ENCODE assay signal across 8 mouse cellular contexts in the genomic region with DNA sequence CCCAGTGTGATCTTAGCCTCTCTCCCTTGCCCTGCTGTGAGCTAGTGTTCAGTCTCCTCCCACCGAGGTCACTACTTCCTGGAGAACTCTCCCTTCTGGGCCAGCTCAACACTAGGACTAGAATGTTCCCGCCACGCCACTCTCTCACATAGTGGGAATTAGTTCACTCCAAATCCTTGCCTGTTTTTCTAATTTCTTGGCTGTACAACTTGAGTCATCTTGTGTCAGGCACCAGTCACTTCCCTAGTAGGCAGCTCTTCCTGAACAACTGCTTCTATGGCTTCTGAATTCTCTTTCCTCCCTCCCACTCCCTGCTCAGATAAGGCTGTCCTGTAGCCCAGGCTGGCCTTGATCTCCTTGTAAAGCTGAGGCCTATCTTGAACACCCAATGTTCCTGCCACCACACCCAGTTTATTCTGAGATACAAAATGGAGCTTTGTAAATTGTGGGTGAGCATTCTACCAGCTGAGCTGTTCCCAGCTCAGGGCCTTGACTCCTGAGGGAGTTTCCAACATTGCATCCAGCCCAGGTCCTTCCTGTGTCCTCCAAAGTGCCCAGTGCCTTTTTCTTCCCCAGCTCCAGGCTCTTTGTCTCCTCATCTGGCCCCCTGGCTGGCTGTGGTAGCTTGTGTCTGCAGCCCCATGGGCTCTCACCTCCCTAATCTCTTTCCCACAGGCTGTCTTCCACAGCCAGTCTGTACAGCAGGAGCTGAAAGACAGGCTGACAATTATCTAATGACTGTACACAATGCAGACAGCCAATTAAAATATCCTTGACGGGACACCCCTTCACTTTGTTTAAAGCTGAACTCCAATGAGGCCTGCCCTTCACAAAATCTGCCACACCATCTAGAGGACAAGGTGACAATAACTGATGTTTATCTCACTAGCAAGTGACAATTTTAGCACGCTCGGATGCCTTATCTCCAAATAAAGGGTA.
DNase-seq lines count a peak whose midpoint lies in the region; ATAC-seq and TF ChIP-seq lines count a peak whose summit lies in the region.

No protein-coding gene starts in this region.

- TF ChIP-seq CTCF in stomach, postnatal 0 days (IDR thresholded peaks at IDR 0.05; ENCODE audit: low read depth): no peak
- no peak for TF ChIP-seq CTCF in thymus, adult 2 months (IDR thresholded peaks at IDR 0.05; ENCODE audit: borderline replicate concordance, control insufficient read depth, extremely low read depth, insufficient read depth, low read length, poor library complexity)

- DNase-seq in heart, adult 18-20 months: peak; percentile 35 to 73
- DNase-seq in stomach, postnatal 0 days (ENCODE audit: low spot score): no peak
- no peak for DNase-seq in thymus, adult 2 months
- no peak for DNase-seq in cerebellum, adult 8-10 months
- no peak for DNase-seq in ovary, adult 18-20 months (ENCODE audit: low spot score)

- H3K36me3 ChIP-seq in heart, embryonic 11.5 days (ENCODE audit: control insufficient read depth, insufficient read depth, low read length): no peaks in the 10 kb centered on the region
- no peaks in the 10 kb centered on the region for H3K36me3 ChIP-seq in stomach, embryonic 14.5 days (ENCODE audit: control insufficient read depth, insufficient read depth, low read length)
- H3K36me3 ChIP-seq in stomach, postnatal 0 days (ENCODE audit: control insufficient read depth, insufficient read depth, low read length): no peaks in the 10 kb centered on the region
- H3K36me3 ChIP-seq in liver, embryonic 12.5 days: no peaks in the 10 kb centered on the region
- H3K36me3 ChIP-seq in thymus, adult 2 months (ENCODE audit: control insufficient read depth, insufficient read depth, low read length): no peaks in the 10 kb centered on the region

- 33% methylated on average over 6 of the region's 6 CpGs for whole genome bisulfite sequencing in heart, embryonic 11.5 days (ENCODE audit: insufficient replicate concordance)
- WGBS in stomach, embryonic 14.5 days: 46% methylated on average over 6 of the region's 6 CpGs
- whole genome bisulfite sequencing in stomach, postnatal 0 days: 37% methylated on average over 6 of the region's 6 CpGs
- 15% methylated on average over 6 of the region's 6 CpGs for WGBS in liver, embryonic 12.5 days (ENCODE audit: insufficient replicate concordance)
- WGBS in thymus, adult 2 months: 72% methylated on average over 6 of the region's 6 CpGs

- no peak for TF ChIP-seq POLR2A in thymus, adult 2 months (IDR thresholded peaks at IDR 0.05; ENCODE audit: control insufficient read depth, extremely low read depth, insufficient read depth, low read length, poor library complexity)

- H3K4me2 ChIP-seq in heart, embryonic 11.5 days: no peak overlapping the region
- no peak overlapping the region for H3K4me2 ChIP-seq in stomach, embryonic 14.5 days (replicated peaks; ENCODE audit: low read depth, low read length)
- no peak overlapping the region for H3K4me2 ChIP-seq in stomach, postnatal 0 days (replicated peaks; ENCODE audit: low read depth)
- H3K4me2 ChIP-seq in liver, embryonic 12.5 days: peak overlapping the region; percentile 66

- no peaks in the 10 kb centered on the region for H3K27me3 ChIP-seq in heart, embryonic 11.5 days (ENCODE audit: control insufficient read depth, insufficient read depth, low read length)
- no peaks in the 10 kb centered on the region for H3K27me3 ChIP-seq in stomach, embryonic 14.5 days (ENCODE audit: control insufficient read depth, insufficient read depth, low read length)
- no peaks in the 10 kb centered on the region for H3K27me3 ChIP-seq in stomach, postnatal 0 days (ENCODE audit: control insufficient read depth, insufficient read depth, low read length)
- no peaks in the 10 kb centered on the region for H3K27me3 ChIP-seq in liver, embryonic 12.5 days (replicated peaks)
- no peaks in the 10 kb centered on the region for H3K27me3 ChIP-seq in thymus, adult 2 months (ENCODE audit: control insufficient read depth, insufficient read depth, low read length)

- H3K27ac ChIP-seq in heart, embryonic 11.5 days (ENCODE audit: low read depth, low read length): no peak overlapping the region
- no peak overlapping the region for H3K27ac ChIP-seq in stomach, embryonic 14.5 days (ENCODE audit: low read length)
- no peak overlapping the region for H3K27ac ChIP-seq in stomach, postnatal 0 days (replicated peaks)
- H3K27ac ChIP-seq in liver, embryonic 12.5 days: peak overlapping the region; percentile 98
- H3K27ac ChIP-seq in thymus, adult 2 months (ENCODE audit: control insufficient read depth, insufficient read depth, low read length): no peak overlapping the region

- TF ChIP-seq EP300 in stomach, postnatal 0 days (optimal IDR thresholded peaks at IDR 0.05): no peak

- peaks cover 7% of the 10 kb centered on the region; the same call in 1 of the 2 replicates for H3K4me1 ChIP-seq in heart, embryonic 11.5 days (ENCODE audit: control insufficient read depth, insufficient read depth, low read length)
- no peaks in the 10 kb centered on the region for H3K4me1 ChIP-seq in stomach, embryonic 14.5 days (ENCODE audit: control insufficient read depth, insufficient read depth, low read length)
- no peaks in the 10 kb centered on the region for H3K4me1 ChIP-seq in stomach, postnatal 0 days (replicated peaks; ENCODE audit: control insufficient read depth, insufficient read depth)
- peaks cover 88% of the 10 kb centered on the region for H3K4me1 ChIP-seq in liver, embryonic 12.5 days
- H3K4me1 ChIP-seq in thymus, adult 2 months (replicated peaks; ENCODE audit: control insufficient read depth, insufficient read depth, low read length): no peaks in the 10 kb centered on the region

- ATAC-seq in heart, embryonic 11.5 days (replicated peaks; ENCODE audit: insufficient number of reproducible peaks, low FRiP score, low TSS enrichment): no peak
- peak; percentile 76; the same call in 1 of the 2 replicates for ATAC-seq in stomach, embryonic 14.5 days (ENCODE audit: insufficient number of reproducible peaks, insufficient read depth, low FRiP score, low read depth)
- no peak for ATAC-seq in stomach, postnatal 0 days (ENCODE audit: low FRiP score, low TSS enrichment)
- peak; percentile 89 for ATAC-seq in liver, embryonic 12.5 days

- no peaks in the 10 kb centered on the region for H3K9me3 ChIP-seq in heart, embryonic 11.5 days (replicated peaks; ENCODE audit: control insufficient read depth, low read length)
- H3K9me3 ChIP-seq in stomach, embryonic 14.5 days (ENCODE audit: control insufficient read depth, low read depth, low read length): no peaks in the 10 kb centered on the region
- no peaks in the 10 kb centered on the region for H3K9me3 ChIP-seq in stomach, postnatal 0 days (ENCODE audit: control insufficient read depth, low read length)
- H3K9me3 ChIP-seq in liver, embryonic 12.5 days (replicated peaks): 0 out of 2 replicates have a peak, but pooled peaks cover 4% of the 10 kb centered on the region

- H3K9ac ChIP-seq in heart, embryonic 11.5 days (ENCODE audit: low read depth, low read length): no peak overlapping the region
- H3K9ac ChIP-seq in stomach, embryonic 14.5 days (replicated peaks; ENCODE audit: low read depth, low read length): no peak overlapping the region
- H3K9ac ChIP-seq in stomach, postnatal 0 days (ENCODE audit: low read length): no peak overlapping the region
- peak overlapping the region; percentile 71 for H3K9ac ChIP-seq in liver, embryonic 12.5 days

- no peak overlapping the region for H3K4me3 ChIP-seq in heart, embryonic 11.5 days (ENCODE audit: low read depth, low read length)
- no peak overlapping the region for H3K4me3 ChIP-seq in stomach, embryonic 14.5 days (ENCODE audit: low read depth, low read length)
- H3K4me3 ChIP-seq in stomach, postnatal 0 days (ENCODE audit: low read depth, low read length): no peak overlapping the region
- peak overlapping the region; percentile 50; the same call in 1 of the 2 replicates for H3K4me3 ChIP-seq in liver, embryonic 12.5 days
- H3K4me3 ChIP-seq in thymus, adult 2 months (ENCODE audit: control insufficient read depth, insufficient read depth, low read length): no peak overlapping the region

Comparison
In these comparisons a context has a peak if more than half of its experiments do, and no peak if none do; other contexts are left out.
1. ATAC-seq: peak in stomach, embryonic 14.5 days (single experiment) and liver, embryonic 12.5 days (single experiment); none in heart, embryonic 11.5 days (single experiment) and stomach, postnatal 0 days (single experiment).
2. DNase-seq: peak in heart, adult 18-20 months (2 of 2); none in stomach, postnatal 0 days (single experiment), thymus, adult 2 months (single experiment), cerebellum, adult 8-10 months (single experiment) and ovary, adult 18-20 months (single experiment).